Mouse (Mus musculus) B cell, adult 62 days (primary cell): Measurements from ENCODE around the gene Nup205. TPM values are rescaled to one million over a fixed set of nuclear protein-coding genes. Genes with fewer than 3 reads are reported as not detected.

Source experiments
- total RNA-seq: library from RNA; stranded (reverse); gene quantifications from 4 replicates; pipeline ENCODE4 v1.2.4, GENCODE M21; 2023

Gene Nup205
- 62.7 to 73.1 TPM (median 69.3 TPM) in 4 replicates for total RNA-seq

DNA sequence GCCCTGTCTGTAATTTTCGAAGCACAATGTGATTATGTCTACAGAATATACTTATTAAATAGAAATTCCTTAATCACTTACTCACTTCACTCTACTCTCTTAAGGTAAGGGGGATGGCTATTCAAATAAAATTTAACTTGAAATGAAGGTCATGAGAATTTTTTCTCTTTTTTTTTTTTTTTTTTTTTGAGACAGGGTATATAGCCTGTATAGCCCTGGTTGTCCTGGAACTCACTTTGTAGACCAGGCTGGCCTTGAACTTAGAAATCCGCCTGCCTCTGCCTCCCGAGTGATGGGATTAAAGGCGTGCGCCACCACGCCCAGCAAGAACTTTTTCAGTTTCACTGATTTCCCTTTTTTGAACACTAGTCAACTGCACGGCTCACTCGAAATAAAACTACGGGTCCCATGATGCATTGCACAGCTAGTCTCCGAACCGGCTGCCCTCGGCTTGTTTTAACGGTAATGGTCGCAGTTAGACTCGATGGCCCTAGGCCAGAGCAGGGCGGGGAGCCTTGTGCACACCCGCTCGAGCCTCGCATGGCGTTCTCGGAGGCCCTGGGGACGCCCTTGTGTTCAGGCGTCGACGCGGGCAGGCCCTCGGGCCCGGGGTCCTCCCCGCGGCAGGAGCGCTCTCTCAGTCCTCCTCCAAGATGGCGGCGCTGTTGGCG lies at the start of gene Nup205:
TSS of gene Nup205 (plus strand) at position 443 of the 671 bp plus-strand sequence.

DNA sequence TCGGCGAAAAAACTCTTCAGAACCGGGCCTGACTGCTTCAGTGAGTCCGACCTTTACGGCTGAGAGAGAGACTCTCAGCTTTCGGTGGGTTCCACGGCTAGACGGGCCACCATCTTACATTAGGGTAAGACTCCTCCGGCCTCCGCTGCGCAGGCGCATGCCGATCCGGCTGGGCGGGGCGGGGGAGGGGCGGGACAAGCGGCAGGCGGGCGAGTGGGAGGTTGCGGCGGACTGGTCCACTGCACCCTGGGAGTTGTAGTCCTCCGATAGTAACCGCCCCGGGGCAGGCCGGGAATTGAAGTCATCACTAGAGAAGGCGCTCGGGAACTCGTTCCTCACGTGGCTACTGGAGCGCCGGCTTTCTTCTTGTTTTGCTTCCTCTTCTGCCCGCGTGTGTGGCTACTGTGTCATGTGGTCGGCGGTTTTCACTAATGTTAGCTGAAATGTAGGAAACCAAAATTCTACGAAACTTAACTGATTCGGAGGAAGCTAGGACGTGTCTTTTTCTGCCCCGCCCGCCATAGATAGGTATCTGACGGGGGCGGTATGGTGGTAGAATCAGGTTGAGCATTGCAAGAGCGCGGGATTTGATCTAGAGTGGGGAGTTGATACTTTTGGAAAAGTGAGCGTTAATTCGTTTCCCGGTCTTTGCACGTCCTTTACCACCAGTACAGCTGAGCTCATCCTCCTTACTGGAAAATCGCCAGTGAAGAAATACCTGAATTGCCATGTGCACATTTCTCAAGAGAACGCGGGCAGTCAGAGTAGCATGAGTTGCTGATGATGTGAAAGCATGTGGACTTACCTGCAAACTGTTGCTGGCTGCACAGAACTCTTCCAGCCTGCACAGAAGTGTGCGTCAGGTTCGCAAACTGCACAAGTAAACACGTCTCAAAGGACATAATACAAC lies 43.4 kb upstream of the Nup205 start, which contains the start of gene Cnot4:
TSS of gene Cnot4 (minus strand) at position 146 of the 910 bp plus-strand sequence.

Other genes with a start within 250 kb of the Nup205 start
- 0.27 to 0.69 TPM (median 0.36 TPM) in 3 of 4 replicates, not detected in the other for gene Slc23a4, start 189.0 kb upstream of the Nup205 start, total RNA-seq
- 46.5 to 54.2 TPM (median 51.0 TPM) in 4 replicates for gene Cnot4, start 43.7 kb upstream of the Nup205 start, total RNA-seq
- not detected in 4 replicates for gene Slc13a4, start 130.7 kb downstream of the Nup205 start, total RNA-seq
- gene Fam180a, start 148.7 kb downstream of the Nup205 start, total RNA-seq, result not detected in 4 replicates